26 mouse cellular contexts compared by ENCODE assay signal in the genomic region with DNA sequence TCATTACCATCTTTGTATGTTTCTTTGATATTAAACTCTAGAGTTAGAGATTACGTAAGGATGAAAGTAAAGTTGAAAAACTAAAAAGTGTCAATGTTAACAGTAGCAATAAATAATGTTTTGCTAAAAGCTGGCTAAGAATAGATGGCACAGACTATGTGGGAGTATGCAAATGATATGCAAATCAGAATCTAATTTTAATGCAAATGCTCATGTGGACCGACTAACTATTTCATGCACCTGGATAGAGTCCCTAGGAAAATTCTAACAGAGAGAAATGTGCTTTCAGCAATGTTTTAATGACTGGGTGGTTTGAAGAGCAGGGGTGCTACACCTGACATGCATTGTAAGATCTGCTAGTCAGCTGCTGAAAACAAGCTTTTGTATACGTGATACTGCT. TPM values are rescaled to one million over a fixed set of nuclear protein-coding genes. Genes with fewer than 3 reads are reported as not detected.
DNase-seq lines count a peak whose midpoint lies in the region; ATAC-seq and TF ChIP-seq lines count a peak whose summit lies in the region.
"Had no signal": no experiment of that assay in that cellular context is flagged by ENCODE, and none has a peak within 500 bp of the region (broad histone marks: within the 10 kb centered on the region; RNA-seq: fewer than 3 reads in every experiment).

No protein-coding gene starts in this region.

- DNase-seq in frontal cortex, postnatal 14 days (ENCODE audit: low spot score in 2 of 2): no peak
- DNase-seq in left cerebral cortex, postnatal 25 days (ENCODE audit: low spot score in 2 of 2): peak; percentile 11 to 60
- no peak for DNase-seq in left cerebral cortex, adult 2 months (ENCODE audit: extremely low spot score in 1 of 2, low spot score in 2 of 2)
- DNase-seq in right cerebral cortex, adult 18-20 months: peak; percentile 10
- DNase-seq in right cerebral cortex, postnatal 4 days: no peak
- no peak for DNase-seq in heart, adult 11 months
- DNase-seq: adrenal gland, postnatal 25 days; cerebellum, adult 2 months; cerebellum, postnatal 25 days; gastrocnemius, postnatal 14 days; heart, adult 18-20 months; heart, postnatal 10 days; kidney, postnatal 25 days; lung, adult 18-20 months; lung, postnatal 10 days; right cerebral cortex, postnatal 14 days; spleen, adult 18-20 months; thymus, postnatal 14 days had no signal

- TF ChIP-seq CTCF in left cerebral cortex, adult 2 months (IDR thresholded peaks at IDR 0.05): no peak

- no peak overlapping the region; the same call in 1 of the 2 replicates for H3K27ac ChIP-seq in left cerebral cortex, adult 2 months
- H3K27ac ChIP-seq: embryonic facial prominence, embryonic 12.5 days; hindbrain, embryonic 10.5 days; limb, embryonic 13.5 days; liver, embryonic 12.5 days had no signal

- intact Hi-C loops in left cerebral cortex, postnatal 25 days (cut with DNase I): no loop called here
- intact Hi-C loops in left cerebral cortex, adult 2 months (cut with DNase I): no loop called here

- H3K4me3 ChIP-seq in left cerebral cortex, adult 2 months: no peak overlapping the region
- H3K4me3 ChIP-seq: embryonic facial prominence, embryonic 12.5 days; heart, embryonic 12.5 days; hindbrain, embryonic 10.5 days; limb, embryonic 13.5 days; liver, embryonic 12.5 days had no signal

- ATAC-seq in frontal cortex, adult (ENCODE audit: low TSS enrichment): peak; percentile 76
- ATAC-seq: CD4-positive, CD25-positive, alpha-beta regulatory T cell, adult 4 months; intestine, postnatal 0 days; liver, embryonic 12.5 days had no signal

RNA-seq across cellular contexts. Expression of gene Gm10184, which starts 45.3 kb away (rescaled TPM):
- total RNA-seq in left cerebral cortex, postnatal 25 days (2021): 10 to 100 TPM; 10.9 to 12.0 TPM
- 1 to 10 TPM; 7.3 to 9.7 TPM for total RNA-seq in left cerebral cortex, adult 2 months (2021)

Comparison
In these comparisons a context has a peak if more than half of its experiments do, and no peak if none do; other contexts are left out.
1. DNase-seq: peak in left cerebral cortex, postnatal 25 days (2 of 2) and right cerebral cortex, adult 18-20 months (single experiment); none in frontal cortex, postnatal 14 days (0 of 2), left cerebral cortex, adult 2 months (0 of 2), right cerebral cortex, postnatal 4 days (single experiment) and heart, adult 11 months (single experiment).